Mouse (Mus musculus) T-helper 1 cell (primary cell): ENCODE data around the gene N4bp1.

Experiments
- in situ Hi-C: fragments of 300-600 bp; cut with MboI, MseI; formaldehyde crosslinking; loops from one replicate; pipeline ENCODE4 v1.15.1; 2025; ENCODE audit warnings: high pct_unique_total_duplicates

The N4bp1 gene

GRCm38 (mm10) chr8:86901972-86902371, 16.9 kb upstream of the N4bp1 start:
- in situ Hi-C loops: loop anchor here (5.0 to 25.0 kb wide), 2 partner anchors 80 to 1215 kb away; no protein-coding TSS in a partner anchor

DNA sequence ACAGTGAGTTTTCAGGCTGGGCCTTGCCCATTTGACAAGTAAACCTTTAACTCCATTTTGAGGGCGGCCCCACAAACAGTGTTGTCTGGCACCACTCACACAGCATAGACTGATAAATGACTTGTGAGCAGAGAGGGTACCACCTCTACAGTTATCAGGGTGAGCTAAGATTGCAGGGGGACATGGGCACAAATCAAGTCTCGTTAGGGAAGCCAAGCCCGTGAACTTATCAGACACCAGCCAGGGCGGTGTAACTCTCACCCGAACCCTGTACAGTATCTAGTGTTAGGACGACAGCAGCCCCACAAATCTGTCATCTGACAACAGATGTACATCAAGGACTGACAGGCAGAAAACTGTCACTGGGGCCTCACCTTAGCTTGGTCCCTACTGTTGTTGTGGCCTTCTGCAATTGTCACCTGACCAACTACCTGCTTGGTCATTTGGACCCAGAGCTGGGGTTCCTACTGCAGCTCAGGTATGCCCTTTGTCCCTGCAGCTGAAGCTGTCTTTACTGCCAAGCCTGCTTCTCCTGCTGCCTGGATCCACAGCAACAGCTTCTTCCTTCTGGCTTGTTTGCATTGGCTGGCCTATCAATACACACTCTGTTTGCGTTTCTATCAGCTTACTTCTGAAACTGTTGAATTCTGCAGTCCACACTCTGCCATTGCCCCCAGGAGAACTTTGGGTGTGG, 12.8 kb upstream of the N4bp1 start:
- in situ Hi-C loops: loop anchor here (25.0 kb wide), 1 partner anchor 1061 kb away; the partner anchor contains the start of genes Itfg1 and Phkb

DNA sequence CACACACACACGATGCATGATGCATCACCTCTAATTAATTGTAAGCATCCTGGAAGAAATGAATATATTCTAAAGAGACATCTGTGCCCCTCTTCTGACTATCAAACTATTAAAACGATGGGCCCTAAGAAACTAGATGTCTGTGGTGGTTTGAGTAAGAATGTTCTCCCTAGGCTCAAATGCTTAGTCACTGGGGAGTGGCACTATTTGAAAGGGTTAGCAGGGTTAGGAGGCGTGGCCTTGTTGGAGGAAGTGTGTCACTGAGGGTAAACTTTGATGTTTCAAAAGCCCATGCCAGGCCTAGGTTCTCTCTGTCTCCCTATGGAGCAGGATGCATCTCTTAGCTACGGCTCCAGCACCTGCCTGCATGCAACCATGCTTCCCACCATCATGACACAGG, 10.3 kb upstream of the N4bp1 start:
- in situ Hi-C loops: loop anchor here (25.0 kb wide), 1 partner anchor 1058 kb away; the partner anchor contains the start of genes Itfg1 and Phkb

GRCm38 (mm10) chr8:86894194-86894761, 9.2 kb upstream of the N4bp1 start:
- in situ Hi-C loops: loop anchor here (25.0 kb wide), 1 partner anchor 1057 kb away; the partner anchor contains the start of genes Itfg1 and Phkb

- in situ Hi-C loops: loop anchor here (25.0 kb wide), 1 partner anchor 1056 kb away; the partner anchor contains the start of genes Itfg1 and Phkb
Observed at GRCm38 (mm10) chr8:86893554-86893953, 8.5 kb upstream of the N4bp1 start.

DNA sequence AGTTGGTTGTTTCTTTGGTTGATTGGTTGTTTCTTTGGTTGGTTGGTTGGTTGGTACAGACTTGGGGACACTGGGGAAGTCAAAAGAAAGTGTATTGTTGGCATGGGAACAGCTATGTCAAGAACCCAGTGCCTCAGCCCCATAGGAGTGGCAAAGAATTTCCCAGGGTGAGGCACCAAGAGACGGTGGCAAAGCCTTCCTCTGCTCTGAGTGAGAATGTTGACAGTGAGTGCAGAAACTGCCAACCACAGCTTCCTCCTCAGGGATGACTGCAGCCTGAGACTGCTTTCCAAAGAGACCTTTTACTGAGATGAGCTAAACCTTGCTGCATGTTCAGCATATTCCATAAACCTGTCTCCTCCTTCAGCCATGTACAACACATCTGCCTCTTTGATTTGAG, 6.5 kb upstream of the N4bp1 start:
- in situ Hi-C loops: loop anchor here (25.0 kb wide), 1 partner anchor 1054 kb away; the partner anchor contains the start of genes Itfg1 and Phkb

GRCm38 (mm10) chr8:86888058-86888939, 3.2 kb upstream of the N4bp1 start:
- in situ Hi-C loops: loop anchor here (10.0 to 25.0 kb wide), 2 partner anchors 263 to 1051 kb away; partner anchors contain the start of genes Itfg1, Lonp2 and Phkb

DNA sequence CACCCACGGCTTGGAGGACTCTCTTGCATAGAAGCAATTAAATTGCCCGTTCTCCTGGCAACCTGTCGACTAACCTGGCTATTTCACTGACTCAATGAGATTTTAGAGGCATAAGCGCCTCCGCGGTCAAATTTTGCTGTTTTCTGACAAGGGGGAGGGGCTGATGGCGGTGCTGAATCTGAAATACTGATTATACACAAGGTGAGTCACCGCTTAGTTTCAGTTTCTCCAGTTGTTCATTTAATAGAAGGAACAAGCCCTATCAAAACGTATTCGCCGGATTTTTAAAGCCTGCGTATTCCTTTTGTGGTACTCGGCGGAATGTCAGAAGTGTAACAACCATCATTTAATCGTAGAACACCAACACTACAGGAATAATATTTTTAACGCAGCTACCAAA, 991 bp downstream of the N4bp1 start:
- in situ Hi-C loops: loop anchor here (10.0 to 25.0 kb wide), 2 partner anchors 259 to 1047 kb away; partner anchors contain the start of genes Itfg1, Lonp2 and Phkb

GRCm38 (mm10) chr8:86882568-86883478, 2.2 kb downstream of the N4bp1 start:
- in situ Hi-C loops: loop anchor here (10.0 to 25.0 kb wide), 2 partner anchors 258 to 1046 kb away; partner anchors contain the start of genes Itfg1, Lonp2 and Phkb

GRCm38 (mm10) chr8:86881951-86882350, 3.1 kb downstream of the N4bp1 start:
- in situ Hi-C loops: loop anchor here (10.0 to 25.0 kb wide), 2 partner anchors 257 to 1045 kb away; partner anchors contain the start of genes Itfg1, Lonp2 and Phkb

DNA sequence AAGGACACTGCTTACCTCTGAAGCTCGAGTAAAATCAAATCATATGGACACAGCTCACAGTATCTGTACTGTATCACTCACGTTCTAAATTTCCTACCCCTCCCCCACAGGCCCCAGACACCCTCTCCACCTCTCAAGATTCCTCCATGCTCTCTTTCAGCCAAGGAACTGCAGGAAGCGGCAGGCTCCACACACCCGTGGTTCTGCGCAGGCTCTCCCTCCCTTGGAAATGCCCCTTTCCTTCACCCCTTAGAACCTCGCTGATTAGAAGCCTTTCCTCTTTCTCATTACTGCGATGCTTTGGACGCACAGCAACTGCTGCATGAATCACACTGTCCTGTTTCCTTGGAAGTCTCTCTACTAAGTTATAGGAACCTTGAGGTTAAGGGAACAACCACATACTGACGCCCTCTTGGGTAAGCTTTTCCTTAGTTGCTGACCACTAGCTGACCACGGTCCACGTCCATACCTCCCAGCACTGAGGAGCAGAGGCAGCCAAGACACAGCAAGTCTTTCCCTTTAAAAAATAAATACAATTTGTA, 3.9 kb downstream of the N4bp1 start:
- in situ Hi-C loops: loop anchor here (10.0 to 25.0 kb wide), 2 partner anchors 256 to 1044 kb away; partner anchors contain the start of genes Itfg1, Lonp2 and Phkb

DNA sequence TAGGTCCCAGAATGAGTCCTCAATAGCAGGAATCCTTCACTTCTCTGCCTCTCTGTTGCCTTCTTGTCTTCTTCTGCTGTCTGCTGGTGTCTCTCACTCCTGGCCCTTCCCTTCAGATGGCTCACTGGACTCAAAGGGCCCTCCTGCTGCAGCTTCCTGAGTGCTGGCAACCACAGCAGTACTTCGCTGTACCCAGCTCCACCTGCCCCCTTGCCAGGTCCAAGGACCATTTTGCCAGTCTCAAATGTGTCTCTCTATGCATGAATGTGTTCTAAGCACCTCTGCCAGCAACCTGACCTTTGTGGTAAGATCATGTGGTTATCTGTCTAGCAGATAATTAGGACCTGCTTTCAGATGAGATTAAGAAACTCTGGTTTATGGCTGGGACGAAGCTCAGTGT, 8.2 kb downstream of the N4bp1 start:
- in situ Hi-C loops: loop anchor here (25.0 kb wide), 1 partner anchor 1040 kb away; the partner anchor contains the start of genes Itfg1 and Phkb

DNA sequence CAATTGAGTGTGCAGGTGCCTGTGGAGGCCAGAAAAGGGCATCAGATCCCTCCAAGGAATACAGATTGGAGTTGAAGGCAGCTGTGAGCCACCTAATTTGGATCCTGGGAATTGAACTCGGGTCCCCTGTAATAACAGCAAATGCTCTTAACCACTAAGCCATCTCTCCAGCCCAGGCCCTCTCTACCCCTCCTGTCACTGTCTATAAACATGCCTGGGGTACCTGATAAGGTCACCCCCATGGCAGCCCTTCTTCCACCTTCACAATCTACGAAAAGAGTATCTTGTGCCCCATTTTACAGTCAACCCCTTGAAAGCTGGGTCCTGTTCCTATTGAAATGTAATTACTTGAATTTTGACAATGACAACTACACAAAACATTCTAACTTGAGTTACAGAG, 11.0 kb downstream of the N4bp1 start:
- in situ Hi-C loops: no loop called here

- in situ Hi-C loops: no loop called here
Observed at GRCm38 (mm10) chr8:86873151-86873550, 11.9 kb downstream of the N4bp1 start.

GRCm38 (mm10) chr8:86872097-86872815, 12.8 kb downstream of the N4bp1 start:
- in situ Hi-C loops: no loop called here

DNA sequence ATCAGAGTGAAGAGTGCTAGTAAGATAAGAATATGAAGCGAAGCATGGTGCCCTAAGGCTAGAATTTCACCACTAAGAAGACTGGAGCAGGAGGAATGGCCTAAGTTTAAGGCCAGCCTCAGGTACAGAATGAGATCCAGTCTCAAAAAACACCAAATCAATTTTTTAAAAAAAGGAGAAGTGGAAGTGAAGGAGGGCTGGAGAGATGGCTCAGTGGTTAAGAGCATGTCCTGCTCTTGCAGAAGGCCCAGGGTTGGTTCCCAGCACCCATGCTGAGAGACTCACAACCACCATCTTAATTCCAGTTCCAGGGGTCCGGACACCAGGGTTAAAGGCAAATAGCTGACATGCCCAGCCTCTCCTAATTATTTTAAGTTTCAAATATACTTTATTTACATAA, 13.6 kb downstream of the N4bp1 start:
- in situ Hi-C loops: no loop called here

- in situ Hi-C loops: no loop called here
Observed at GRCm38 (mm10) chr8:86870771-86871170, 14.3 kb downstream of the N4bp1 start.

DNA sequence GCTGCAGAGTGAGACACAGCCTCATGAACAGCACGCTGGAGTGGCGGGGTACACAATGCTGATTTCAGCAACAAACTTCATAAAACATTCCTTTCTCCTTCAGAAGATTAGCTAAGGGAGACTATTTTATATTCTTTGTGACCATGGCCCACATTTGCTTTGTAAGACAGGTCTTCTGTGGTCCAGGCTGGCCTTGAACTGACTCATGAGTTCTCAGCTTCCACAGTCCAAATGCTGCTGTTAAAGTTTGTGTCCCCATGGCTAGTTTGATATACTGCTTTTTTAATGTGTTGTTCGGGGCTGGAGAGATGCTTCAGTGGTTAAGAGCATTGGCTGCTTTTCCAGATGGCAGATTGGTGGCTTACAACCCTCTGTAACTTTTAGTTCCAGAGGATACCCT, 17.0 kb downstream of the N4bp1 start:
- in situ Hi-C loops: no loop called here

- in situ Hi-C loops: no loop called here
Observed at GRCm38 (mm10) chr8:86864764-86865163, 20.3 kb downstream of the N4bp1 start.
